Mouse (Mus musculus): ENCODE measurements around the gene Angptl1.

DNA sequence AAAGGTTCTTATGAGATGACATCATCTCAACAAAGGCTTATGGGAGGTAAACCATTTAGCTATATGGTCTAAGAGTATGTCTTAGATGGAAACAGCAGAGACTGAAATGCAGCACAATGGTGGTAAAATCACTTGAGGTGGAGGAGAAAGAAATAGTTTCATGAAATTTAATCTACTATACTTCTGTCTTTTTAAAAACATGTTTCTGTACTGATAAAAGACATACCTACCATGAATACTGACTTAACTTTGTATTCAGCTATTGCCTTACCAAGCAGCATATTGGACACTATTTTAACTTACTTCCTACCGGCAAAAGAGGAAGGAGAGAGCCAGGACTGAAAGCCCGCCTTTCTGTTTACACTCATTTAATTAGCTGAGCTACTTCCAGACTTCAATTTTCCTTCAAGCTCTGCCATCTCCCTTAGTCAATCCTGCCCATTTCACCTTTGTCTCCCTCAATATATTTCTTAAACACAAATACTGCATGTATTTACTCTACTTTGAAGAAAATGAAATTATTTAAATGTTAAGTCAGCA, 21.4 kb downstream of the Angptl1 start:
- TF ChIP-seq GATA1 (IDR thresholded peaks at IDR 0.05; ENCODE audit: borderline replicate concordance, low read length): no peak
- TF ChIP-seq CTCF (IDR thresholded peaks at IDR 0.05; ENCODE audit: low read depth, low read length): no peak
- TF ChIP-seq GATA2 (IDR thresholded peaks at IDR 0.05; ENCODE audit: borderline replicate concordance, low read depth, low read length): no peak

All from G1E (cell line).